Mouse (Mus musculus): ENCODE results near the gene Lgmn. TPM values are rescaled to one million over a fixed set of nuclear protein-coding genes. Genes with fewer than 3 reads are reported as not detected.
A peak's percentile ranks its signal among the peaks of the same experiment; 100 is the strongest.

The Lgmn gene
- polyA plus RNA-seq, 1 experiment from 2014 or later, result 77.1 TPM

- Histone ChIP-seq H3K9ac (ENCODE audit: low read length) (no peak overlapping the region), H3K4me3 (ENCODE audit: low read depth, low read length) (no peak overlapping the region), H3K27me3 (ENCODE audit: control insufficient read depth, insufficient read depth, low read length) (no peaks in the 10 kb centered on the region), H3K36me3 (ENCODE audit: control insufficient read depth, insufficient read depth, low read length) (no peaks in the 10 kb centered on the region), H3K27ac (replicated peaks) (no peak overlapping the region), H3K9me3 (ENCODE audit: control insufficient read depth, low read length) (no peaks in the 10 kb centered on the region), H3K4me1 (replicated peaks; ENCODE audit: control insufficient read depth, insufficient read depth) (no peaks in the 10 kb centered on the region), H3K4me2 (replicated peaks; ENCODE audit: low read depth) (no peak overlapping the region)
- 58% methylated on average over 4 of the region's 4 CpGs for WGBS
- no peak for DNase-seq (ENCODE audit: low spot score)
- ATAC-seq (ENCODE audit: low FRiP score, low TSS enrichment), result no peak
- TF ChIP-seq CTCF (IDR thresholded peaks at IDR 0.05; ENCODE audit: low read depth), result peak; percentile 53
- TF ChIP-seq EP300 (optimal IDR thresholded peaks at IDR 0.05), result no peak
Observed at GRCm38 (mm10) chr12:102464650-102465049, 25.0 kb upstream of the Lgmn start.

DNA sequence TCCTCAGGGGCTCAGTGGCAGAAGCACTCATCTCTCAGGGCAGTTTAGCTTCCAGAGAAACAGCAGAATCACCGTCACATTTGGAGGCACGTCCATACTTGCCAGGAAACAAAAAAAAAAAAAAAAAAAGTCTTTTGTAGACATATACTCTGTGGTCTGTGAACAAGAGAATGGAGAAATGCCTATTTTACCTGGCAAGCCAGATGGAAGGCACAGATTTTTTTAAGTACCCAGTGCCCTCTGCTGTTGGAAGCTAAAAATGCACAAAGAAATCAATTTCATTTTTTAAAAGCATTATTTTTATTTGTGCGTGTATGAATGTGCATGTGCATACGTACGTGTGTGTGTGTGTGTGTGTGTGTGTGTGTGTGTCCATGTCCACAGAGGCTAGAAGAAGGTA is 21.6 kb upstream of the Lgmn start:
- H3K27me3 ChIP-seq (ENCODE audit: control insufficient read depth, insufficient read depth, low read length), result no peaks in the 10 kb centered on the region
- no peak overlapping the region for H3K9ac ChIP-seq (ENCODE audit: low read length)
- no peak overlapping the region for H3K4me3 ChIP-seq (ENCODE audit: low read depth, low read length)
- H3K4me2 ChIP-seq (replicated peaks; ENCODE audit: low read depth), result no peak overlapping the region
- no peaks in the 10 kb centered on the region for H3K9me3 ChIP-seq (ENCODE audit: control insufficient read depth, low read length)
- no peaks in the 10 kb centered on the region for H3K36me3 ChIP-seq (ENCODE audit: control insufficient read depth, insufficient read depth, low read length)
- 49% methylated on average over 5 of the region's 5 CpGs for WGBS
- DNase-seq (ENCODE audit: low spot score) (no peak), ATAC-seq (ENCODE audit: low FRiP score, low TSS enrichment) (no peak)
- TF ChIP-seq EP300 (optimal IDR thresholded peaks at IDR 0.05) (no peak), CTCF (IDR thresholded peaks at IDR 0.05; ENCODE audit: low read depth) (peak; percentile 80)
- H3K27ac ChIP-seq (replicated peaks), result no peak overlapping the region
- no peaks in the 10 kb centered on the region for H3K4me1 ChIP-seq (replicated peaks; ENCODE audit: control insufficient read depth, insufficient read depth)

DNA sequence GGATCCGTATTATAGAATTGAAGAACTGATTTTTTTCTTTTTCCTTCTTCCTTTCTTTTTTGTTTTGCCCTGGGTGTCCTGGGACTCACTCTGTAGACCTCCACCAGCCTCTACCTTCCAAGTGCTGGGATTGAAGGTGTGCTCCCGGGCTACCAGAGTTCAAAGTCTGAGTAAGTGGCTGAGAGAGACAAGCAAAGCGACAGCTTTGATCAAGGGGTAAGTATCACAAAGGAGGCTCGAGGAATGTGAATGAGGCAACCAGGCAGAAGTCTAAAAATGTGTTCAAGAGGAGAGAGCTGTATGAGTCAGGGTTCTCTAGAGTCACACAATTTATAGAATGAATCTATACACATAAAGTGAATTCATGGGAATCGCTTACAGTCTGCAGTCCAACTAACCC is 20.4 kb upstream of the Lgmn start:
- Histone ChIP-seq H3K4me3 (ENCODE audit: low read depth, low read length) (no peak overlapping the region), H3K9me3 (ENCODE audit: control insufficient read depth, low read length) (no peaks in the 10 kb centered on the region), H3K27ac (replicated peaks) (no peak overlapping the region), H3K9ac (ENCODE audit: low read length) (no peak overlapping the region), H3K4me2 (replicated peaks; ENCODE audit: low read depth) (no peak overlapping the region), H3K36me3 (ENCODE audit: control insufficient read depth, insufficient read depth, low read length) (no peaks in the 10 kb centered on the region), H3K4me1 (replicated peaks; ENCODE audit: control insufficient read depth, insufficient read depth) (no peaks in the 10 kb centered on the region), H3K27me3 (ENCODE audit: control insufficient read depth, insufficient read depth, low read length) (no peaks in the 10 kb centered on the region)
- TF ChIP-seq EP300 (optimal IDR thresholded peaks at IDR 0.05) (no peak), CTCF (IDR thresholded peaks at IDR 0.05; ENCODE audit: low read depth) (no peak)
- ATAC-seq (ENCODE audit: low FRiP score, low TSS enrichment) (no peak), DNase-seq (ENCODE audit: low spot score) (no peak)
- WGBS, result 54% methylated on average over 5 of the region's 5 CpGs

DNA sequence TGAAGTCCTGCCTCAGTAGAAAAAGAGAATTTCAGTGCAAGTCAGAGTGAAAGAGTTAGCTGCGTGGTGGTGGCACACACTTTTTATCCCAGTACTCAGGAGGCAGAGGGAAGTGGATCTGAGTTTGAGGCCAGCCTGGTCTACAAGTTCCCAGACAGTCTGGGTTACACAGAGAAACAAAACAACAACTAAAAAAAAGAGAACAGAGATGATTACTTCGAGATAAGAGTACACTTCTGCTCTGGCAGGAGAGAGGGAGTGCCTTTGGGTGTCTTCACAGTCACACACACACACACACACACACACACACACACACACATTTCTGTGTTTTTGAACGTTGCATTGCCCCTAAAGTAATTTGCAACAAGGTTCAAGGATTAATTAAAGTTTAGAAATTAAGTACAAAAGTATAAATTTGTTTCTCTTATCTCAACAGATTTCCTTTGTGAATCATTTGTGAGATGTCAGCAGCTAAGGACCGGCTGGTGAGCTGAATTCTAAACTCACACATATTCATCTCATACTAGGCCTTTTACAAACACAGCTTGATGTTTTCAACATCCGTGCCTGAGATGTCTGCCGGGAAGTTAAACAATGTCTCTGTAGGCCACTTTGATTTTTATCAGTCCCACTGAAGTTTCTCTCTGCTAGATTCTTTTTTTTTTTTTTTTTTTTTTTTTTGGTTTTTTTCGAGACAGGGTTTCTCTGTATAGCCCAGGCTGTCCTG is 17.0 kb upstream of the Lgmn start:
- Histone ChIP-seq H3K4me2 (replicated peaks; ENCODE audit: low read depth) (no peak overlapping the region), H3K9ac (ENCODE audit: low read length) (no peak overlapping the region), H3K4me3 (ENCODE audit: low read depth, low read length) (no peak overlapping the region), H3K27me3 (ENCODE audit: control insufficient read depth, insufficient read depth, low read length) (no peaks in the 10 kb centered on the region), H3K36me3 (ENCODE audit: control insufficient read depth, insufficient read depth, low read length) (no peaks in the 10 kb centered on the region), H3K27ac (replicated peaks) (no peak overlapping the region), H3K4me1 (replicated peaks; ENCODE audit: control insufficient read depth, insufficient read depth) (no peaks in the 10 kb centered on the region), H3K9me3 (ENCODE audit: control insufficient read depth, low read length) (no peaks in the 10 kb centered on the region)
- ATAC-seq (ENCODE audit: low FRiP score, low TSS enrichment) (no peak), DNase-seq (ENCODE audit: low spot score) (no peak)
- no peak for TF ChIP-seq CTCF (IDR thresholded peaks at IDR 0.05; ENCODE audit: low read depth)
- TF ChIP-seq EP300 (optimal IDR thresholded peaks at IDR 0.05), result no peak
- WGBS, result 41% methylated on average over 7 of the region's 7 CpGs

- DNase-seq (ENCODE audit: low spot score) (peak; percentile 55), ATAC-seq (ENCODE audit: low FRiP score, low TSS enrichment) (peak; percentile 93)
- WGBS, result 32% methylated on average over 6 of the region's 6 CpGs
- no peaks in the 10 kb centered on the region for H3K36me3 ChIP-seq (ENCODE audit: control insufficient read depth, insufficient read depth, low read length)
- no peak overlapping the region for H3K4me3 ChIP-seq (ENCODE audit: low read depth, low read length)
- TF ChIP-seq EP300 (optimal IDR thresholded peaks at IDR 0.05) (no peak), CTCF (IDR thresholded peaks at IDR 0.05; ENCODE audit: low read depth) (no peak)
- no peak overlapping the region for H3K27ac ChIP-seq (replicated peaks)
- H3K4me1 ChIP-seq (replicated peaks; ENCODE audit: control insufficient read depth, insufficient read depth), result no peaks in the 10 kb centered on the region; the same call in 1 of the 2 replicates
- no peaks in the 10 kb centered on the region for H3K9me3 ChIP-seq (ENCODE audit: control insufficient read depth, low read length)
- H3K4me2 ChIP-seq (replicated peaks; ENCODE audit: low read depth), result no peak overlapping the region
- no peak overlapping the region for H3K9ac ChIP-seq (ENCODE audit: low read length)
- H3K27me3 ChIP-seq (ENCODE audit: control insufficient read depth, insufficient read depth, low read length), result no peaks in the 10 kb centered on the region
Observed at GRCm38 (mm10) chr12:102453581-102453980, 14.0 kb upstream of the Lgmn start.

DNA sequence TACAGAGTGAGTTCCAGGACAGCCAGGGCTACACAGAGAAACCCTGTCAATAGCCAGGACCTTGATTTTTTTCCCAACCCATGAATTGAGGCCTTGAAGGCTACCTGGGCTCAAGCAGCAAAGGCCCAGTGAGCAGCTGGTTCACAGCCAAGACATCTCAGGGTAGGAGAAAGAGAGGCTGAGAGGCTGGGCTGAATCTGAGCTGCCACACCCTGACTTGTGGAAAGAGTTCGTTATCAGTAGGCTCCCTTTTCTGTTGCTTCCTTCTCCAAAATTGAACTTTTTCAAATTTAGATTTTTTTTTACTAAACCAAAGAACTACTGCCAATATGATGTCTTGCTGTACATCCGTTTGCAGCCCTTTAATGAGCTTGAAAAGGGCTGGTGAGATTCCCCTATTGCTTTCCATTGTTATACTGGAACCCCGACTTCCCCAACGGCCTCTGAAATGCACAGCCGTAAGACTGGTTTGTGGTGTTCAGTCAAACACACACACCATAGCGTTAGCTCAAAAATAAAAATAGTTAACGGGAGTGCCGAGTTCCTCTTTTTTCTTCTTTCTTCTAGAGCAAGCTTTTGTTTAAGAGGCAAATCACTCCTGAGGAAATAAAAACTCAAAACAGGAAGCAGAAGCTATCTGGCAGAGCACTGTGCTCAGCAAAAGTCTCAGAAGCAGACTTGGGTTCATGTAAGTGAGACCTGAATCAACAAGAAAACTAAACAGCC is 11.7 kb upstream of the Lgmn start:
- WGBS, result 69% methylated on average over 8 of the region's 8 CpGs
- H3K27me3 ChIP-seq (ENCODE audit: control insufficient read depth, insufficient read depth, low read length), result no peaks in the 10 kb centered on the region
- DNase-seq (ENCODE audit: low spot score), result no peak

More for the DNA sequence above, 11.7 kb upstream of the Lgmn start:
- Histone ChIP-seq H3K4me3 (ENCODE audit: low read depth, low read length) (no peak overlapping the region), H3K36me3 (ENCODE audit: control insufficient read depth, insufficient read depth, low read length) (no peaks in the 10 kb centered on the region), H3K27ac (replicated peaks) (no peak overlapping the region), H3K9ac (ENCODE audit: low read length) (no peak overlapping the region), H3K9me3 (ENCODE audit: control insufficient read depth, low read length) (no peaks in the 10 kb centered on the region), H3K4me1 (replicated peaks; ENCODE audit: control insufficient read depth, insufficient read depth) (no peaks in the 10 kb centered on the region; the same call in 1 of the 2 replicates), H3K4me2 (replicated peaks; ENCODE audit: low read depth) (no peak overlapping the region)
- TF ChIP-seq EP300 (optimal IDR thresholded peaks at IDR 0.05) (no peak), CTCF (IDR thresholded peaks at IDR 0.05; ENCODE audit: low read depth) (no peak)
- no peak for ATAC-seq (ENCODE audit: low FRiP score, low TSS enrichment)

Measured in stomach, postnatal 0 days (tissue).